Mouse (Mus musculus) ES-E14 (cell line): ENCODE measurements around the gene Kmt2a. TPM values are rescaled to one million over a fixed set of nuclear protein-coding genes. Genes with fewer than 3 reads are reported as not detected.

Experiments used
- DNase-seq: peaks from one replicate; pipeline ENCODE4 v3.0.0-alpha.2; 2013; ENCODE audit warnings: low read depth, low spot score
- H3K27ac ChIP-seq: 2 replicates; pipeline ENCODE4 v1.5.1; 2012; ENCODE audit warnings: low read depth, mild to moderate bottlenecking, low read length, moderate library complexity, mixed read lengths; ENCODE audit not compliant: poor library complexity, insufficient read depth, severe bottlenecking
- H3K36me3 ChIP-seq: 2 replicates; pipeline ENCODE4 v1.6.1; 2012; ENCODE audit warnings: mild to moderate bottlenecking, low read length, moderate library complexity, mixed read lengths; ENCODE audit not compliant: control insufficient read depth, poor library complexity, insufficient read depth, severe bottlenecking
- H3K4me1 ChIP-seq, 2 experiments: fragments of 150-350 bp in 1 of 2; sonication (generic) in 1 of 2; 2 replicates each; pipeline ENCODE4 v1.6.1; 2012; ENCODE audit warnings: low read length in 2 of 2, mild to moderate bottlenecking in 1 of 2, mixed read lengths in 1 of 2; ENCODE audit not compliant: control insufficient read depth in 2 of 2, insufficient read depth in 2 of 2, poor library complexity in 1 of 2
- H3K4me3 ChIP-seq, 2 experiments: fragments of 150-350 bp in 1 of 2; sonication (generic) in 1 of 2; 2 replicates each; pipeline ENCODE4 v1.5.1; 2012; ENCODE audit warnings: low read length in 2 of 2, low read depth in 1 of 2, mild to moderate bottlenecking in 1 of 2, mixed read lengths in 1 of 2; ENCODE audit not compliant: insufficient read depth in 1 of 2, poor library complexity in 1 of 2, severe bottlenecking in 1 of 2
- H3K9ac ChIP-seq: 2 replicates; pipeline ENCODE4 v1.6.1; 2012; ENCODE audit warnings: low read depth, mild to moderate bottlenecking, low read length, mixed read lengths; ENCODE audit not compliant: poor library complexity, insufficient read depth, severe bottlenecking
- H3K9me3 ChIP-seq: fragments of 150-350 bp; sonication (generic); 2 replicates; pipeline ENCODE4 v1.6.1; 2012; ENCODE audit warnings: low read depth, mild to moderate bottlenecking, low read length; ENCODE audit not compliant: control insufficient read depth, insufficient read depth
- CHD2 ChIP-seq: IDR thresholded peaks from 2 replicates; pipeline ENCODE4 v1.6.1; 2014; ENCODE audit warnings: mild to moderate bottlenecking, low read depth, low read length, inconsistent platforms
- HCFC1 ChIP-seq: IDR thresholded peaks from 2 replicates; pipeline ENCODE4 v1.6.1; 2012; ENCODE audit warnings: low read length, inconsistent platforms, borderline replicate concordance; ENCODE audit not compliant: insufficient read depth
- MAFK ChIP-seq: IDR thresholded peaks from 2 replicates; pipeline ENCODE4 v1.6.1; 2014; ENCODE audit warnings: mild to moderate bottlenecking, low read depth, low read length, inconsistent platforms; ENCODE audit not compliant: insufficient read depth
- ZC3H11A ChIP-seq: IDR thresholded peaks from 2 replicates; pipeline ENCODE4 v1.6.1; 2012; ENCODE audit warnings: low read depth, mild to moderate bottlenecking, inconsistent platforms, low read length, borderline replicate concordance
- ZNF384 ChIP-seq: IDR thresholded peaks from 2 replicates; pipeline ENCODE4 v1.6.1; 2012; ENCODE audit warnings: low read depth, low read length, inconsistent platforms
- in situ Hi-C, 2 experiments: fragments of 600-800 bp; cut with MboI; formaldehyde crosslinking; loops; one replicate each; pipeline ENCODE4 v1.15.1; 2025; ENCODE audit warnings: low sequenced_read_pairs in 2 of 2, inconsistent platforms in 1 of 2; ENCODE audit not compliant: unreplicated experiment in 2 of 2
- total RNA-seq: library from RNA; depleted of rRNA; stranded (reverse); fragments of 300-350 nt; gene quantifications from 2 replicates; pipeline ENCODE4 v1.2.3, GENCODE M21; 2012

The Kmt2a gene
- total RNA-seq, 1 experiment, result 23.6 TPM

- peaks cover 0 to 5% of the 10 kb centered on the region in 2 experiments; a peak in 1 of 4 replicates for H3K4me1 ChIP-seq
- DNase-seq, result no peak
- peaks cover 3% of the 10 kb centered on the region; the same call in 1 of the 2 replicates for H3K9me3 ChIP-seq
- H3K4me3 ChIP-seq, result no peak overlapping the region
- no peak overlapping the region for H3K9ac ChIP-seq
- in situ Hi-C loops, result no loop called here
- TF ChIP-seq HCFC1, result no peak
- TF ChIP-seq ZNF384, result no peak
- H3K27ac ChIP-seq, result no peak overlapping the region
- peaks cover 25% of the 10 kb centered on the region for H3K36me3 ChIP-seq
Observed at GRCm38 (mm10) chr9:44858657-44859056, 22.4 kb downstream of the Kmt2a start.

GRCm38 (mm10) chr9:44857405-44857992 lies 23.6 kb downstream of the Kmt2a start:
- Histone ChIP-seq H3K36me3 (peaks cover 18% of the 10 kb centered on the region; the same call in 1 of the 2 replicates), H3K9me3 (peaks cover 3% of the 10 kb centered on the region; the same call in 1 of the 2 replicates), H3K4me3 (no peak overlapping the region), H3K27ac (no peak overlapping the region), H3K9ac (no peak overlapping the region), H3K4me1 (peaks cover 0 to 5% of the 10 kb centered on the region in 2 experiments; a peak in 1 of 4 replicates)
- DNase-seq, result no peak
- TF ChIP-seq HCFC1, result no peak
- no peak for TF ChIP-seq ZNF384
- TF ChIP-seq CHD2, result no peak
- in situ Hi-C loops, result no loop called here

- H3K36me3 ChIP-seq, result peaks cover 10% of the 10 kb centered on the region; the same call in 1 of the 2 replicates
- peaks cover 0 to 11% of the 10 kb centered on the region in 2 experiments; a peak in 2 of 4 replicates for H3K4me1 ChIP-seq
- TF ChIP-seq MAFK (no peak), CHD2 (no peak), ZC3H11A (no peak), ZNF384 (no peak), HCFC1 (no peak)
- no peak for DNase-seq
- no peaks in the 10 kb centered on the region for H3K9me3 ChIP-seq
- H3K9ac ChIP-seq, result no peak overlapping the region
- no peak overlapping the region for H3K4me3 ChIP-seq
- in situ Hi-C loops, result no loop called here
- H3K27ac ChIP-seq, result no peak overlapping the region
Observed at GRCm38 (mm10) chr9:44855153-44855552, 25.9 kb downstream of the Kmt2a start.

- in situ Hi-C loops, result no loop called here
- Histone ChIP-seq H3K4me1 (peaks cover 0 to 10% of the 10 kb centered on the region in 2 experiments; a peak in 2 of 4 replicates), H3K36me3 (peaks cover 47% of the 10 kb centered on the region), H3K9ac (no peak overlapping the region), H3K9me3 (no peaks in the 10 kb centered on the region), H3K4me3 (no peak overlapping the region), H3K27ac (no peak overlapping the region)
- no peak for DNase-seq
- TF ChIP-seq CHD2 (no peak), MAFK (no peak), ZNF384 (no peak), HCFC1 (no peak), ZC3H11A (no peak)
Observed at GRCm38 (mm10) chr9:44847446-44847845, 33.6 kb downstream of the Kmt2a start.

GRCm38 (mm10) chr9:44841241-44841640 lies 39.9 kb downstream of the Kmt2a start:
- in situ Hi-C loops, result no loop called here
- H3K9ac ChIP-seq, result no peak overlapping the region
- H3K36me3 ChIP-seq, result peaks cover 33% of the 10 kb centered on the region
- H3K9me3 ChIP-seq, result no peaks in the 10 kb centered on the region
- peak; percentile 36 for DNase-seq
- no peak overlapping the region for H3K27ac ChIP-seq
- TF ChIP-seq CHD2 (no peak), ZC3H11A (no peak), HCFC1 (no peak), MAFK (no peak), ZNF384 (no peak)
- no peaks in the 10 kb centered on the region for H3K4me1 ChIP-seq
- H3K4me3 ChIP-seq, result no peak overlapping the region
